Mouse (Mus musculus) myocyte (in vitro differentiated cells): ENCODE measurements around the gene Brpf3. TPM values are rescaled to one million over a fixed set of nuclear protein-coding genes. Genes with fewer than 3 reads are reported as not detected.

ENCODE experiments used
- H3K27me3 ChIP-seq: one replicate; pipeline ENCODE4 v1.6.1; 2011; ENCODE audit not compliant: control insufficient read depth, insufficient read depth, insufficient read length
- H3K36me3 ChIP-seq: one replicate; pipeline ENCODE4 v1.6.1; 2011; ENCODE audit not compliant: control insufficient read depth, insufficient read depth
- H3K4me2 ChIP-seq: one replicate; pipeline ENCODE4 v1.6.1; 2011; ENCODE audit warnings: low read depth, control low read depth
- H3K4me3 ChIP-seq: one replicate; pipeline ENCODE4 v1.5.1; 2011; ENCODE audit warnings: mild to moderate bottlenecking, control low read depth, moderate library complexity
- H3K79me2 ChIP-seq: one replicate; pipeline ENCODE4 v1.6.1; 2011; ENCODE audit not compliant: control insufficient read depth, insufficient read depth
- H3ac ChIP-seq: one replicate; pipeline ENCODE4 v1.6.1; 2011; ENCODE audit not compliant: control insufficient read depth, insufficient read length
- CEBPB ChIP-seq: IDR thresholded peaks from 2 replicates; pipeline ENCODE4 v1.6.1; 2011; ENCODE audit warnings: mild to moderate bottlenecking, moderate library complexity; ENCODE audit not compliant: poor library complexity, insufficient read depth, severe bottlenecking
- E2F4 ChIP-seq: IDR thresholded peaks from one replicate; pipeline ENCODE4 v1.6.1; 2011; ENCODE audit warnings: mild to moderate bottlenecking, control low read depth, moderate library complexity; ENCODE audit not compliant: insufficient read depth
- MAX ChIP-seq: IDR thresholded peaks from one replicate; pipeline ENCODE4 v1.6.1; 2011; ENCODE audit warnings: low read depth, mild to moderate bottlenecking, control low read depth
- MYOD1 ChIP-seq, 3 experiments: IDR thresholded peaks; one replicate each; pipeline ENCODE4 v1.6.1; 2011; ENCODE audit warnings: control low read depth in 2 of 3, low read depth in 2 of 3, mild to moderate bottlenecking in 2 of 3, moderate library complexity in 1 of 3; ENCODE audit not compliant: insufficient read length in 2 of 3, control insufficient read depth in 1 of 3
- MYOG ChIP-seq, 3 experiments: IDR thresholded peaks; one replicate each; pipeline ENCODE4 v1.6.1; 2011; ENCODE audit warnings: control low read depth in 2 of 3, low read depth in 2 of 3, mild to moderate bottlenecking in 2 of 3; ENCODE audit not compliant: insufficient read length in 2 of 3, control insufficient read depth in 1 of 3, insufficient read depth in 1 of 3
- POLR2A ChIP-seq: IDR thresholded peaks from one replicate; pipeline ENCODE4 v1.6.1; 2011; ENCODE audit warnings: low read depth, mild to moderate bottlenecking, control low read depth, moderate library complexity; ENCODE audit not compliant: insufficient read length
- POLR2AphosphoS2 ChIP-seq: IDR thresholded peaks from one replicate; pipeline ENCODE4 v1.6.1; 2011; ENCODE audit warnings: low read depth, control low read depth; ENCODE audit not compliant: insufficient read length
- REST ChIP-seq: IDR thresholded peaks from one replicate; pipeline ENCODE4 v1.6.1; 2011; ENCODE audit warnings: mild to moderate bottlenecking, control low read depth, moderate library complexity; ENCODE audit not compliant: insufficient read depth, insufficient read length
- SRF ChIP-seq: IDR thresholded peaks from one replicate; pipeline ENCODE4 v1.6.1; 2011; ENCODE audit warnings: low read depth; ENCODE audit not compliant: control insufficient read depth, insufficient read length
- TCF12 ChIP-seq: IDR thresholded peaks from one replicate; pipeline ENCODE4 v1.6.1; 2011; ENCODE audit warnings: mild to moderate bottlenecking, control low read depth; ENCODE audit not compliant: poor library complexity, insufficient read depth, severe bottlenecking
- TCF3 ChIP-seq: IDR thresholded peaks from one replicate; pipeline ENCODE4 v1.6.1; 2011; ENCODE audit warnings: low read depth, control low read depth; ENCODE audit not compliant: insufficient read length
- USF1 ChIP-seq: IDR thresholded peaks from one replicate; pipeline ENCODE4 v1.6.1; 2011; ENCODE audit warnings: low read depth, mild to moderate bottlenecking, control low read depth, moderate library complexity
- polyA plus RNA-seq: library from polyadenylated mRNA; unstranded; fragments of >200 nt; fragmentation: generic; extraction: Trizol; gene quantifications from one replicate; pipeline ENCODE4 v1.2.1, GENCODE M21; 2012; ENCODE audit warnings: missing spikeins

Brpf3 gene
- polyA plus RNA-seq, 1 experiment, result 6.7 TPM

DNA sequence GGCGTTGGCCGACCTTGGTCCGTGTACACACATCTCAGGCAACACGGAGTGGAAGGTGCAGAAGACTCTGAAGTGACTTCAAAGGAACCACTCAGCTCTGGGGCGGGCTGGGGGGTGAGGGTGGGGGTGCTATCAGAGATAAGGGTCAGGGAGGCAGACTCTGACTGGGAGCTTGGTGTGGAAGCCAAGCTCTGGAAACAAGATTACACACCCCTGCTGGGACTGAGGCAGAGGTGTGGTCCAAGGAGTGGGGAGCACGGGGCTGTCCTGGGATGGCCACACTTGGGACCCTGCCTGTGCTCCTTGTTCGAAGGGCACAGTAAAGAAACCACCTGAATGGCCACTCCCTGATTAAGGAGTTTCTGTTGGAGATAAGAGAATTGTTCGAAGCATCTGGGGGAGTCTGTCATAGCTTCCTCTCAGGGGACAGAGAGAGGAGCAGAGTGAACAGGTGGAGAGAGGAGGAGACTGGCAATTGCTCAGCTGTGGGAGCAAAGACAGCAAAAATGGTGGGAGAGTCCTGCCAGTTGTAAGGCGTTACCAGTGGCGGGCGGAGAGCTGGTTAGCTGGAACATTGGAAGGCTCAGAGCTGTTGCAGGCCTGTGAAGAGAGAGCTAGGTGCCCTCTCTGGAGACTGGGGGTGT lies 46.2 kb downstream of the Brpf3 start:
- Histone ChIP-seq H3K4me3 (no peak overlapping the region), H3K79me2 (no peaks in the 10 kb centered on the region), H3ac (no peak overlapping the region), H3K4me2 (no peak overlapping the region), H3K27me3 (peaks cover 6% of the 10 kb centered on the region), H3K36me3 (no peaks in the 10 kb centered on the region)
- TF ChIP-seq USF1 (no peak), POLR2AphosphoS2 (no peak), MYOG (IDR thresholded peaks at IDR 0.05; ENCODE audit: control insufficient read depth in 1 of 3, insufficient read depth in 1 of 3, insufficient read length in 2 of 3, low read depth in 2 of 3) (peak in 1 of 3 experiments; percentile 8), TCF12 (no peak), POLR2A (no peak), SRF (no peak), TCF3 (no peak), REST (no peak), MYOD1 (IDR thresholded peaks at IDR 0.05; ENCODE audit: control insufficient read depth in 1 of 3, insufficient read length in 2 of 3, low read depth in 2 of 3) (peak in 2 of 3 experiments; percentile 40 to 49), E2F4 (no peak), MAX (no peak), CEBPB (no peak)

DNA sequence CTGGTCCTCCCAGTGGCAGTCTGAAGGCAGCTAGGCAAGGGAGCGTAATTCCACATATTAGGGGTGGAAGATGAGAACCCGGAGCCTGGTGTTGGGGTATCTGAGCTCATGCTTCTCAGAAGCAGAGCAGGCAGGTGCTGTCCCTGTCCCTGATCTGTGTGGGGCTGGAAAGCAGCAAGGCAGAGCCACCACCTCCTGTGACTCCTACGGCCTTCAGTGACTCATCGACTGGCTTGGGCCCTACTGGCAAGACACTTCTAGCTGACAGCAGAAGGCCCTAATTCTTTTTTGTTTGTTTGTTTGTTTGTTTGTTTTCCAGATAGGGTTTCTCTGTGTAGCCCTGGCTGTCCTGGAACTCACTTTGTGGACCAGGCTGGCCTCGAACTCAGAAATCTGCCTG lies 49.6 kb downstream of the Brpf3 start:
- Histone ChIP-seq H3K79me2 (no peaks in the 10 kb centered on the region), H3K4me3 (no peak overlapping the region), H3K36me3 (no peaks in the 10 kb centered on the region), H3K4me2 (no peak overlapping the region), H3K27me3 (peaks cover 6% of the 10 kb centered on the region), H3ac (no peak overlapping the region)
- TF ChIP-seq MYOG (IDR thresholded peaks at IDR 0.05; ENCODE audit: control insufficient read depth in 1 of 3, insufficient read depth in 1 of 3, insufficient read length in 2 of 3, low read depth in 2 of 3) (no peak), TCF12 (no peak), POLR2AphosphoS2 (no peak), MAX (no peak), E2F4 (no peak), CEBPB (no peak), MYOD1 (IDR thresholded peaks at IDR 0.05; ENCODE audit: control insufficient read depth in 1 of 3, insufficient read length in 2 of 3, low read depth in 2 of 3) (no peak), POLR2A (no peak)

DNA sequence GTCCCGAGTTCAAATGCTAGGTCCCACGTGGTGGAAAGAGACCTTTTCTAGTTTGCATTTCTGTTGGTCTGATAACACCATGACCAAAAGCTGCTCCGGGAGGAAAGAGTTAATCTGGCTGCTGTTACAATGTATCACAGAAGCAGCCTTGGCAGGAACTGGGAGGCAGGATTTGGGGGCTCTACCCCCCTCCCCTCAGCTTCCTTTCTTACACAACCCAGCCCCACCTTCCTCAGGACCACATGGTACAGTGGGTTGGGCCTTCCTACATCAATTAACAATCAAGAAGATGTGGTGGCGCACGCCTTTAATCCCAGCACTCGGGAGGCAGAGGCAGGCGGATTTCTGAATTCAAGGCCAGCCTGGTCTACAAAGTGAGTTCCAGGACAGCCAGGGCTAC lies 53.5 kb downstream of the Brpf3 start:
- no peaks in the 10 kb centered on the region for H3K79me2 ChIP-seq
- H3K4me3 ChIP-seq, result no peak overlapping the region

DNA sequence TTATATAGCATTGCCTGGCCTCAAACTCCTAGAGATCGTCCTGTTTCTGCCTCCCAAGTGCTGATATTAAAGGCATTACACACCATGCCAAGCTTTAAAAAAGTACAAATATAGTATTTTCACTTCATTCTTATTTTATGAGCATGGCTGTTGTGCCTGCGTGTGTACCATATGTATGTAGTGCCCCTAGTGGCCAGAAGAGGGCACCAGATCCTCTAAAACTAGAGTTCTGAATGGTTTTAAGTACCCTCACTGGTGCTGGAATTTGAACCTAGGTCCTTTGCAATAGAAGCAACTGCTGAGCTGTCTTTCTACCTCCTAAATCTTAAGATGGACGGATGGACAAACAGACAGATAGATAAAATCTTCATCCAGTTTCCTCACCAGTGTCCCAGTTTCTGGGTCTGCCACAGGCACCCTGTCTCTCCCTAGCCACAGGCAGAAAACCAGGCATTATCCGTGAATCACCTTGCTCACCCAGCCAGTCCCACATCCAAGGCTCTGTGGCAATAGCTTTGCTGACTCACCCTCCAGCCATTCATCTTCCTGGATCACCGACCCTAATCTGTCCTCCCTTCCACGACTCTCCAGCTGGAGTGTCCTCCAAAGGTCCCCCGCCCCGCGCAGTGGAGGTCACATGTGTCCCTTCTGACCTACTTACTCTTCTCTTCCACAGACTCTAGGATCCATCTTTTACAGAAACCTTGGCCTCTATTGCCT lies 54.4 kb downstream of the Brpf3 start:
- Histone ChIP-seq H3ac (no peak overlapping the region), H3K4me2 (no peak overlapping the region), H3K4me3 (no peak overlapping the region), H3K79me2 (no peaks in the 10 kb centered on the region), H3K27me3 (peaks cover 6% of the 10 kb centered on the region), H3K36me3 (no peaks in the 10 kb centered on the region)
- TF ChIP-seq CEBPB (no peak), POLR2AphosphoS2 (no peak), TCF3 (no peak), MYOG (IDR thresholded peaks at IDR 0.05; ENCODE audit: control insufficient read depth in 1 of 3, insufficient read depth in 1 of 3, insufficient read length in 2 of 3, low read depth in 2 of 3) (no peak), SRF (no peak), REST (no peak), E2F4 (no peak), POLR2A (no peak), MAX (no peak), MYOD1 (IDR thresholded peaks at IDR 0.05; ENCODE audit: control insufficient read depth in 1 of 3, insufficient read length in 2 of 3, low read depth in 2 of 3) (no peak)

More for the DNA sequence above, 53.5 kb downstream of the Brpf3 start:
- no peak for TF ChIP-seq MYOD1 (IDR thresholded peaks at IDR 0.05; ENCODE audit: control insufficient read depth in 1 of 3, insufficient read length in 2 of 3, low read depth in 2 of 3)
- TF ChIP-seq MAX, result no peak
- no peak for TF ChIP-seq CEBPB
- TF ChIP-seq POLR2A, result no peak
- no peak for TF ChIP-seq E2F4
- no peak for TF ChIP-seq TCF3
- no peak for TF ChIP-seq POLR2AphosphoS2
- no peak for TF ChIP-seq TCF12
- TF ChIP-seq USF1, result no peak
- TF ChIP-seq REST, result no peak
- TF ChIP-seq MYOG (IDR thresholded peaks at IDR 0.05; ENCODE audit: control insufficient read depth in 1 of 3, insufficient read depth in 1 of 3, insufficient read length in 2 of 3, low read depth in 2 of 3), result no peak
- no peak for TF ChIP-seq SRF
- Histone ChIP-seq H3K4me2 (no peak overlapping the region), H3ac (no peak overlapping the region), H3K27me3 (no peaks in the 10 kb centered on the region), H3K36me3 (no peaks in the 10 kb centered on the region)
